ENCODE assay signal across 8 mouse cellular contexts in genomic region chr2:32150924-32151659, GRCm38 (mm10). TPM values are rescaled to one million over a fixed set of nuclear protein-coding genes. Genes with fewer than 3 reads are reported as not detected.
DNase-seq lines count a peak whose midpoint lies in the region; ATAC-seq and TF ChIP-seq lines count a peak whose summit lies in the region.

Gene Prrc2b, plus strand, starts transcription at chr2:32151082.

- peak within 1 kb of the TSS; percentile 98 for H3K9ac ChIP-seq in hindbrain, embryonic 16.5 days (ENCODE audit: low read depth, low read length)
- H3K9ac ChIP-seq in limb, embryonic 11.5 days (ENCODE audit: low read length), result peak within 1 kb of the TSS; percentile 100
- peak within 1 kb of the TSS; percentile 99 for H3K9ac ChIP-seq in midbrain, embryonic 11.5 days (ENCODE audit: low read length)

- no peaks in the 10 kb centered on the region for H3K27me3 ChIP-seq in cerebellum, adult 2 months (ENCODE audit: control insufficient read depth, insufficient read depth, low read length)
- no peaks in the 10 kb centered on the region for H3K27me3 ChIP-seq in hindbrain, embryonic 16.5 days (replicated peaks; ENCODE audit: control insufficient read depth, insufficient read depth, low read length)
- no peaks in the 10 kb centered on the region for H3K27me3 ChIP-seq in limb, embryonic 11.5 days (ENCODE audit: control insufficient read depth, insufficient read depth, low read length)
- H3K27me3 ChIP-seq in midbrain, embryonic 11.5 days (ENCODE audit: control insufficient read depth, insufficient read depth, low read length), result no peaks in the 10 kb centered on the region

- peak; percentile 47 for TF ChIP-seq POLR2A in cerebellum, adult 2 months (IDR thresholded peaks at IDR 0.05; ENCODE audit: borderline replicate concordance, insufficient read depth, low read length)

- peak within 1 kb of the TSS; percentile 95 for H3K27ac ChIP-seq in cerebellum, adult 2 months (ENCODE audit: insufficient read depth, low read length)
- peak within 1 kb of the TSS; percentile 95 for H3K27ac ChIP-seq in gastrocnemius, adult 2 months
- H3K27ac ChIP-seq in hindbrain, embryonic 16.5 days (ENCODE audit: low read depth, low read length), result peak within 1 kb of the TSS; percentile 99
- H3K27ac ChIP-seq in limb, embryonic 11.5 days (replicated peaks; ENCODE audit: low read depth, low read length), result peak within 1 kb of the TSS; percentile 99
- H3K27ac ChIP-seq in midbrain, embryonic 11.5 days (ENCODE audit: low read depth, low read length), result peak within 1 kb of the TSS; percentile 96

- no peak for TF ChIP-seq CTCF in cerebellum, adult 2 months (IDR thresholded peaks at IDR 0.05; ENCODE audit: borderline replicate concordance, insufficient read depth, low read depth, low read length)
- peak; percentile 63 for TF ChIP-seq CTCF in gastrocnemius, adult 2 months (IDR thresholded peaks at IDR 0.05)

- no peak for DNase-seq in frontal cortex, postnatal 36 days (ENCODE audit: low spot score in 2 of 2)
- peak; percentile 75 to 77 for DNase-seq in cerebellum, adult 2 months
- DNase-seq in gastrocnemius, adult 2 months, result peak; percentile 87
- DNase-seq in limb, embryonic 11.5 days (ENCODE audit: low spot score), result peak; percentile 81
- no peak for DNase-seq in midbrain, embryonic 11.5 days (ENCODE audit: low spot score, missing footprints)
- DNase-seq in spleen, postnatal 14 days (ENCODE audit: low spot score in 2 of 2), result peak; percentile 52 to 60

- H3K4me2 ChIP-seq in hindbrain, embryonic 16.5 days (ENCODE audit: low read length), result peak within 1 kb of the TSS; percentile 87
- peak within 1 kb of the TSS; percentile 80 for H3K4me2 ChIP-seq in limb, embryonic 11.5 days (ENCODE audit: low read depth, severe bottlenecking)
- peak within 1 kb of the TSS; percentile 99 for H3K4me2 ChIP-seq in midbrain, embryonic 11.5 days

- H3K36me3 ChIP-seq in hindbrain, embryonic 16.5 days (ENCODE audit: control insufficient read depth, insufficient read depth, low read length), result no peaks in the 10 kb centered on the region
- no peaks in the 10 kb centered on the region for H3K36me3 ChIP-seq in limb, embryonic 11.5 days (ENCODE audit: control insufficient read depth, insufficient read depth, low read length)
- no peaks in the 10 kb centered on the region for H3K36me3 ChIP-seq in midbrain, embryonic 11.5 days (ENCODE audit: control insufficient read depth, insufficient read depth, low read length)

- H3K4me3 ChIP-seq in cerebellum, adult 2 months (replicated peaks; ENCODE audit: insufficient read depth, low read depth, low read length), result peak within 1 kb of the TSS; percentile 84
- H3K4me3 ChIP-seq in gastrocnemius, adult 2 months, result peak within 1 kb of the TSS; percentile 94
- peak within 1 kb of the TSS; percentile 77 for H3K4me3 ChIP-seq in hindbrain, embryonic 16.5 days (ENCODE audit: low read length)
- H3K4me3 ChIP-seq in limb, embryonic 11.5 days (ENCODE audit: low read depth, low read length), result peak within 1 kb of the TSS; percentile 77
- H3K4me3 ChIP-seq in midbrain, embryonic 11.5 days (ENCODE audit: low read depth, low read length), result peak within 1 kb of the TSS; percentile 93

- H3K4me1 ChIP-seq in cerebellum, adult 2 months (ENCODE audit: control insufficient read depth, insufficient read depth, low read length), result peaks cover 13% of the 10 kb centered on the region
- H3K4me1 ChIP-seq in hindbrain, embryonic 16.5 days (ENCODE audit: control insufficient read depth, insufficient read depth, low read depth, low read length), result peaks cover 42% of the 10 kb centered on the region
- peaks cover 37% of the 10 kb centered on the region for H3K4me1 ChIP-seq in limb, embryonic 11.5 days (ENCODE audit: control insufficient read depth, insufficient read depth, low read length)
- peaks cover 43% of the 10 kb centered on the region for H3K4me1 ChIP-seq in midbrain, embryonic 11.5 days (ENCODE audit: control insufficient read depth, insufficient read depth, low read length)

- intact Hi-C loops in gastrocnemius, adult 2 months (cut with DNase I), result loop anchor here (1.0 to 5.0 kb wide), 3 partner anchors 40 to 136 kb away; partner anchors contain the start of genes Golga2, Pomt1 and Swi5

- no peaks in the 10 kb centered on the region for H3K9me3 ChIP-seq in hindbrain, embryonic 16.5 days (ENCODE audit: control insufficient read depth, low read length)
- no peaks in the 10 kb centered on the region for H3K9me3 ChIP-seq in limb, embryonic 11.5 days (ENCODE audit: control insufficient read depth, low read length)
- no peaks in the 10 kb centered on the region for H3K9me3 ChIP-seq in midbrain, embryonic 11.5 days (ENCODE audit: control insufficient read depth, low read length)

- WGBS in cerebellum, adult 2 months, result under 1% methylated on average over 82 of the region's 117 CpGs
- under 1% methylated on average over 61 of the region's 117 CpGs for WGBS in hindbrain, embryonic 16.5 days
- under 1% methylated on average over 43 of the region's 117 CpGs for WGBS in limb, embryonic 11.5 days
- under 1% methylated on average over 64 of the region's 117 CpGs for WGBS in midbrain, embryonic 11.5 days

- ATAC-seq in frontal cortex, adult (ENCODE audit: low TSS enrichment), result peak; percentile 24; the same call in 1 of the 2 replicates
- ATAC-seq in hindbrain, embryonic 16.5 days, result peak; percentile 59
- peak; percentile 41 for ATAC-seq in limb, embryonic 11.5 days (ENCODE audit: insufficient number of reproducible peaks, low FRiP score, low TSS enrichment, low read depth)
- ATAC-seq in midbrain, embryonic 11.5 days (ENCODE audit: low FRiP score), result peak; percentile 80

RNA-seq across cellular contexts. Expression of gene Prrc2b, which starts in this region (rescaled TPM):
- polyA plus RNA-seq in cerebellum, adult 2 months (2012; rRNA removed), result 88.9 and 95.6 TPM in 2 replicates
- 10 to 100 TPM; 76.4 to 86.9 TPM for total RNA-seq in gastrocnemius, adult 2 months (2021)
- polyA plus RNA-seq in hindbrain, embryonic 16.5 days (2015; fragmentation: Nextera tagmentation; extraction: Ambion mirVana), result 49.7 and 66.2 TPM in 2 replicates
- polyA plus RNA-seq in limb, embryonic 11.5 days (2014; fragmentation: Nextera tagmentation; extraction: Ambion mirVana), result 62.5 and 72.5 TPM in 2 replicates
- polyA plus RNA-seq in midbrain, embryonic 11.5 days (2014; fragmentation: Nextera tagmentation; extraction: Ambion mirVana), result 52.6 and 64.1 TPM in 2 replicates

Comparison
In these comparisons a context has a peak if more than half of its experiments do, and no peak if none do; other contexts are left out.
1. ATAC-seq: peak in every context shown above with its lines; median percentile 80 in midbrain, embryonic 11.5 days; 59 in hindbrain, embryonic 16.5 days; 41 in limb, embryonic 11.5 days; 24 in frontal cortex, adult.
2. DNase-seq: peak in cerebellum, adult 2 months (2 of 2), gastrocnemius, adult 2 months (single experiment), limb, embryonic 11.5 days (single experiment) and spleen, postnatal 14 days (2 of 2); none in frontal cortex, postnatal 36 days (0 of 2) and midbrain, embryonic 11.5 days (single experiment).
3. Peak in every context shown above with its lines, with median percentiles within 50 percentile points of each other: H3K27ac ChIP-seq, H3K4me3 ChIP-seq, H3K4me2 ChIP-seq and H3K9ac ChIP-seq.